Mouse (Mus musculus) retina, embryonic 14.5 days (tissue): Measurements from ENCODE around the gene Abhd5.
A peak's percentile ranks its signal among the peaks of the same experiment; 100 is the strongest.

Experiments used
- DNase-seq: peaks from one replicate; pipeline ENCODE4 v3.0.0-alpha.2; 2015; ENCODE audit warnings: low spot score

The Abhd5 gene

GRCm38 (mm10) chr9:122415056-122415775, 63.8 kb downstream of the Abhd5 start:
- DNase-seq, result no peak

GRCm38 (mm10) chr9:122416617-122417016, 65.2 kb downstream of the Abhd5 start:
- no peak for DNase-seq

GRCm38 (mm10) chr9:122420195-122420756, 68.9 kb downstream of the Abhd5 start:
- no peak for DNase-seq

GRCm38 (mm10) chr9:122420772-122421764, 69.7 kb downstream of the Abhd5 start:
- DNase-seq, result peak; percentile 90

GRCm38 (mm10) chr9:122421911-122422310, 70.5 kb downstream of the Abhd5 start:
- no peak for DNase-seq

- DNase-seq, result no peak
These were observed 71.3 kb downstream of the Abhd5 start for GRCm38 (mm10) chr9:122422706-122423105.

- DNase-seq, result no peak
These were observed 71.7 kb downstream of the Abhd5 start for GRCm38 (mm10) chr9:122423146-122423545.

GRCm38 (mm10) chr9:122424941-122425608, 73.7 kb downstream of the Abhd5 start:
- no peak for DNase-seq

GRCm38 (mm10) chr9:122429058-122429649, 77.7 kb downstream of the Abhd5 start:
- no peak for DNase-seq

GRCm38 (mm10) chr9:122429685-122430084, 78.3 kb downstream of the Abhd5 start:
- DNase-seq, result no peak
